Mouse (Mus musculus) brain, embryonic 14.5 days (tissue): ENCODE data around the gene Efcab2.

Experiments used
- CTCF ChIP-seq: fragments of 200-500 bp; IDR thresholded peaks from 2 replicates; pipeline ENCODE4 v1.5.1; 2012; ENCODE audit warnings: inconsistent platforms, mild to moderate bottlenecking, moderate library complexity, borderline replicate concordance; ENCODE audit not compliant: insufficient read depth, insufficient read length; ENCODE audit errors: extremely low read depth
- POLR2A ChIP-seq: fragments of 200-500 bp; IDR thresholded peaks from 2 replicates; pipeline ENCODE4 v1.6.1; 2012; ENCODE audit warnings: mild to moderate bottlenecking, inconsistent platforms, borderline replicate concordance; ENCODE audit not compliant: poor library complexity, insufficient read depth, insufficient read length, severe bottlenecking; ENCODE audit errors: extremely low read depth

- TF ChIP-seq CTCF (no peak), POLR2A (no peak)
These were observed 40.7 kb upstream of the Efcab2 start for GRCm38 (mm10) chr1:178365171-178365570.
